Comparison of ENCODE assay signal across 8 mouse cellular contexts in the genomic region with DNA sequence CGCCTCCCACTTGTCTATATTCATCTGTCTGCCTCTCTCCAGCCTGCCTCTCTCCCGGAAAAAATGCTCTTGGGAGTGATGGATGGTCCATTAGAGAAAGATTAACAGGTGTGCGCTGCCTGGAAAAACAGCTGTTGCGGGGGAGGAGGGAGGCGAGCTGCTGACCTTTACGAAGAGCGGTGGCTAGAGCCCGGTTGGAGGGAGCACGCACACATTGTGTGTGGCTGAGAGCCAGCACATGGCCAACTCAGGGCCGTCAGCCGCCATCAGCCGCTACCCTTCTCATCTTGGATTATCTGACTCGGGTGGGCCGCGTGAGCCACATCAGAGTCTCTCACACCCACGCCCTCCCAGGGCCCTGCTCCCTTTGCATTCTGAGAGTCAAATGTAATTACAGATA.
A peak's percentile ranks its signal among the peaks of the same experiment; 100 is the strongest.
DNase-seq lines count a peak whose midpoint lies in the region; ATAC-seq and TF ChIP-seq lines count a peak whose summit lies in the region.

No protein-coding gene starts in this region.

- H3K4me2 ChIP-seq in forebrain, embryonic 14.5 days (ENCODE audit: low read length): no peak overlapping the region
- no peak overlapping the region for H3K4me2 ChIP-seq in forebrain, postnatal 0 days (ENCODE audit: low read depth)
- H3K4me2 ChIP-seq in midbrain, embryonic 16.5 days (ENCODE audit: low read length): no peak overlapping the region

- H3K4me1 ChIP-seq in forebrain, embryonic 14.5 days (ENCODE audit: control insufficient read depth, insufficient read depth, low read length): peaks cover 10% of the 10 kb centered on the region; the same call in 1 of the 2 replicates
- no peaks in the 10 kb centered on the region for H3K4me1 ChIP-seq in forebrain, postnatal 0 days (ENCODE audit: insufficient read depth)
- peaks cover 3% of the 10 kb centered on the region for H3K4me1 ChIP-seq in E14TG2a.4 (replicated peaks; ENCODE audit: low read depth, low read length)
- H3K4me1 ChIP-seq in midbrain, embryonic 16.5 days (ENCODE audit: control insufficient read depth, insufficient read depth, low read length): peaks cover 8% of the 10 kb centered on the region

- WGBS in forebrain, embryonic 14.5 days: 46% methylated on average over 16 of the region's 16 CpGs
- WGBS in forebrain, postnatal 0 days: 45% methylated on average over 16 of the region's 16 CpGs
- WGBS in midbrain, embryonic 16.5 days: 26% methylated on average over 16 of the region's 16 CpGs

- no peak for TF ChIP-seq CTCF in forebrain, postnatal 0 days (IDR thresholded peaks at IDR 0.05; ENCODE audit: low read depth)
- TF ChIP-seq CTCF in E14TG2a.4 (conservative IDR thresholded peaks at IDR 0.05; ENCODE audit: low read length): no peak

- H3K27me3 ChIP-seq in forebrain, embryonic 14.5 days (replicated peaks; ENCODE audit: control insufficient read depth, insufficient read depth, low read length): no peaks in the 10 kb centered on the region
- no peaks in the 10 kb centered on the region for H3K27me3 ChIP-seq in forebrain, postnatal 0 days (ENCODE audit: insufficient read depth, low read length)
- H3K27me3 ChIP-seq in E14TG2a.4 (ENCODE audit: insufficient read depth, low read length): peaks cover 52% of the 10 kb centered on the region
- H3K27me3 ChIP-seq in midbrain, embryonic 16.5 days (ENCODE audit: control insufficient read depth, insufficient read depth, low read depth, low read length): no peaks in the 10 kb centered on the region

- no peak overlapping the region for H3K9ac ChIP-seq in forebrain, embryonic 14.5 days (ENCODE audit: low read length)
- no peak overlapping the region for H3K9ac ChIP-seq in forebrain, postnatal 0 days
- H3K9ac ChIP-seq in midbrain, embryonic 16.5 days (ENCODE audit: low read depth, low read length): no peak overlapping the region

- no peak overlapping the region for H3K4me3 ChIP-seq in forebrain, embryonic 14.5 days (ENCODE audit: low read depth, low read length)
- no peak overlapping the region for H3K4me3 ChIP-seq in forebrain, postnatal 0 days (ENCODE audit: low read depth, low read length)
- H3K4me3 ChIP-seq in E14TG2a.4 (replicated peaks; ENCODE audit: low read length): 0 out of 2 replicates have a peak overlapping the region, but pooled peaks have one; percentile 4
- no peak overlapping the region for H3K4me3 ChIP-seq in midbrain, embryonic 16.5 days (ENCODE audit: low read depth, low read length)

- peak; percentile 33 for DNase-seq in forebrain, embryonic 14.5 days (ENCODE audit: low spot score)
- no peak for DNase-seq in forebrain, postnatal 0 days
- DNase-seq in forelimb bud, embryonic 11.5 days (ENCODE audit: low read depth, low spot score): peak; percentile 65
- DNase-seq in thymus, adult 18-20 months: no peak
- DNase-seq in heart, adult 8-10 months (ENCODE audit: low spot score): no peak

- ATAC-seq in forebrain, embryonic 14.5 days: no peak
- ATAC-seq in forebrain, postnatal 0 days: no peak
- 0 out of 2 replicates have a peak, but pooled peaks have one; percentile 19 for ATAC-seq in midbrain, embryonic 16.5 days
- ATAC-seq in CD4-positive, CD25-positive, alpha-beta regulatory T cell, adult 4 months: no peak

- no peak overlapping the region for H3K27ac ChIP-seq in forebrain, embryonic 14.5 days (ENCODE audit: low read depth, low read length)
- H3K27ac ChIP-seq in forebrain, postnatal 0 days (ENCODE audit: low read depth, low read length): no peak overlapping the region
- H3K27ac ChIP-seq in midbrain, embryonic 16.5 days (ENCODE audit: low read length): no peak overlapping the region

- no peaks in the 10 kb centered on the region for H3K36me3 ChIP-seq in forebrain, embryonic 14.5 days (ENCODE audit: control insufficient read depth, insufficient read depth, low read length)
- no peaks in the 10 kb centered on the region; the same call in 1 of the 2 replicates for H3K36me3 ChIP-seq in forebrain, postnatal 0 days (ENCODE audit: insufficient read depth)
- no peaks in the 10 kb centered on the region for H3K36me3 ChIP-seq in E14TG2a.4 (ENCODE audit: insufficient read depth, low read length)
- H3K36me3 ChIP-seq in midbrain, embryonic 16.5 days (ENCODE audit: control insufficient read depth, insufficient read depth, low read length): no peaks in the 10 kb centered on the region; the same call in 1 of the 2 replicates

- no peaks in the 10 kb centered on the region for H3K9me3 ChIP-seq in forebrain, embryonic 14.5 days (replicated peaks; ENCODE audit: control insufficient read depth, low read length)
- H3K9me3 ChIP-seq in forebrain, postnatal 0 days (ENCODE audit: low read length): no peaks in the 10 kb centered on the region
- H3K9me3 ChIP-seq in E14TG2a.4 (ENCODE audit: low read length): no peaks in the 10 kb centered on the region
- H3K9me3 ChIP-seq in midbrain, embryonic 16.5 days (replicated peaks; ENCODE audit: control insufficient read depth, low read length, poor library complexity, severe bottlenecking): no peaks in the 10 kb centered on the region

Comparison
In these comparisons a context has a peak if more than half of its experiments do, and no peak if none do; other contexts are left out.
1. DNase-seq: peak in forebrain, embryonic 14.5 days (single experiment) and forelimb bud, embryonic 11.5 days (single experiment); none in forebrain, postnatal 0 days (single experiment), thymus, adult 18-20 months (0 of 2) and heart, adult 8-10 months (single experiment).